Mouse (Mus musculus) ES-Bruce4 (cell line): ENCODE measurements at regions not wholly inside any gene's neighbourhood (a gene's known extent, or its start where the extent isn't known, plus 50 kb on each side); places are given as distances from the start of the nearest gene placed in this dataset.

Experiments
- CTCF ChIP-seq: IDR thresholded peaks from one replicate; pipeline ENCODE4 v1.8.1; 2011; ENCODE audit warnings: low read depth, low read length
- EP300 ChIP-seq: IDR thresholded peaks from 2 replicates; pipeline ENCODE4 v1.6.1; 2011; ENCODE audit warnings: low read depth, low read length; ENCODE audit not compliant: insufficient read depth
- POLR2A ChIP-seq: IDR thresholded peaks from one replicate; pipeline ENCODE4 v1.8.1; 2011; ENCODE audit warnings: low read length; ENCODE audit not compliant: insufficient read depth

DNA sequence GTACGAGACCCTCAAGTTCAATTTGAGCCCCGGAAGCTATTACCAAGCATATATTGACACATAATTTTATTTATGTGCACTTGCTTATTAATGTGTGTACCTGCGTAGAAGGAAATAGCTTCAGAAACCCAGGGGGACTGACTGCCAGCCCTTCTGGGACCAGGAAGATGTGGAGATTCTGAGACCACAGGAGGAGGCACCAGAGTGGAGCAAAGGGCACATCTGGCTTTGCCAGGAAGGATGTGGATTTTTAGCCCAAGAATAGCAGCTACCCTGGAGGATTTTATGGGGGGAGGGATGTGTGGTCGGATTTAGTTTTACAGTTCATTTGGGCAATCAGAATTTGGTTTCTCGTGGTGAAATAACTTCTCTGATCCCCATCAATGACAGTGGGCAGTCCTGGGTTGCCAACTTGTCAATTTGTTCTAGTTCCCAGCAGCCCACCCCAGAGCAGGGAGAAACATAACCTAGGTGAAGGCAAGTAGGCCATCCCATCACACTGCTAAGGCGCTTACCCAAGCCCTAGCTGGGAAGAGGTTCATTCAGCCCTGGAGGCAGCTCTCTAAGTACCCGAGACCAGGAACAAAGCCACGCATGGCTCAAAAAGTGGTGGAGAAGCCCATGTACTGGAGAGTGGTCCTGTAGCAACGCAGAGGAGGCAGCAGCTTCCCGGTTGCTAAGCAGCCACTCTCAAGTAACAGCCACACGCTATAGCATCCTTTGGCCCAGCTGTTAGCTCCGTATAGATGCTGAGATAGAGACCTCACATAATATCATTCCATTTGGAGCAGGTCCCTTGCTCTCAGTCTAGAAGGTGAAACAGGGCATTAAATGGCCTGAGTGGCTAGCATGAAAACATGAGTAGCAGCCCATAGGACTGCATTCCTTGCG is 144.8 kb downstream of the Cxcl12 start:
- TF ChIP-seq CTCF (no peak), POLR2A (no peak), EP300 (no peak)
